Mouse (Mus musculus) CH12.LX (cell line): Measurements from ENCODE around the gene Frem3. TPM values are rescaled to one million over a fixed set of nuclear protein-coding genes. Genes with fewer than 3 reads are reported as not detected.

Source experiments
- DNase-seq: peaks from one replicate; pipeline ENCODE4 v3.0.0-alpha.2; 2013; ENCODE audit errors: extremely low read depth
- H3K27ac ChIP-seq: 2 replicates; pipeline ENCODE4 v1.5.1; 2012; ENCODE audit warnings: low read depth, mild to moderate bottlenecking, control low read depth, moderate library complexity; ENCODE audit not compliant: insufficient read depth
- H3K27me3 ChIP-seq: replicated peaks from 2 replicates; pipeline ENCODE3; 2012; ENCODE audit warnings: inconsistent platforms
- H3K36me3 ChIP-seq, 2 experiments: replicated peaks in 1 of 2; 2 replicates each; pipeline versions ENCODE3 to v1.6.1; 2012; ENCODE audit warnings: inconsistent platforms in 1 of 2, low read length in 1 of 2, mild to moderate bottlenecking in 1 of 2, mixed read lengths in 1 of 2, moderate library complexity in 1 of 2; ENCODE audit not compliant: control insufficient read depth in 1 of 2, insufficient read depth in 1 of 2
- H3K4me1 ChIP-seq, 2 experiments: 2 replicates each; pipeline ENCODE4 v1.6.1; 2012; ENCODE audit warnings: inconsistent platforms in 1 of 2, moderate library complexity in 1 of 2; ENCODE audit not compliant: insufficient read depth in 2 of 2, control insufficient read depth in 1 of 2
- H3K4me2 ChIP-seq: 2 replicates; pipeline ENCODE4 v1.6.1; 2012; ENCODE audit warnings: low read depth, mild to moderate bottlenecking, control low read depth; ENCODE audit not compliant: poor library complexity, insufficient read depth, severe bottlenecking
- H3K4me3 ChIP-seq, 3 experiments: fragments of 150-350 bp in 1 of 3; sonication (generic) in 1 of 3; replicated peaks in 1 of 3; 2 replicates each; pipeline versions ENCODE3 to v1.5.1; 2011 to 2012; ENCODE audit warnings: low read depth in 2 of 3, low read length in 2 of 3, mild to moderate bottlenecking in 2 of 3, moderate library complexity in 2 of 3, control low read depth in 1 of 3, improper control_type of control experiment in 1 of 3, inconsistent platforms in 1 of 3, mixed read lengths in 1 of 3; ENCODE audit not compliant: poor library complexity in 1 of 3
- H3K79me2 ChIP-seq: replicated peaks from 2 replicates; pipeline ENCODE4 v1.6.1; 2012; ENCODE audit warnings: mild to moderate bottlenecking, moderate library complexity; ENCODE audit not compliant: control insufficient read depth, poor library complexity, insufficient read depth, severe bottlenecking; ENCODE audit errors: extremely low read depth
- H3K9ac ChIP-seq: 2 replicates; pipeline ENCODE4 v1.6.1; 2012; ENCODE audit warnings: low read depth, mild to moderate bottlenecking, control low read depth, moderate library complexity; ENCODE audit not compliant: insufficient read depth
- H3K9me3 ChIP-seq: replicated peaks from 2 replicates; pipeline ENCODE3; 2012; ENCODE audit warnings: low read length, inconsistent platforms, mixed read lengths
- CTCF ChIP-seq, 2 experiments: IDR thresholded peaks in 1 of 2; conservative IDR thresholded peaks in 1 of 2; 2 replicates each; pipeline ENCODE4 v1.5.1; 2011 to 2012; ENCODE audit warnings: low read depth in 2 of 2, low read length in 2 of 2, improper control_type of control experiment in 1 of 2, inconsistent platforms in 1 of 2, mild to moderate bottlenecking in 1 of 2, moderate library complexity in 1 of 2
- E2F4 ChIP-seq: IDR thresholded peaks from 2 replicates; pipeline ENCODE4 v1.6.1; 2011; ENCODE audit warnings: low read depth, low read length, improper control_type of control experiment; ENCODE audit not compliant: insufficient replicate concordance
- EP300 ChIP-seq: IDR thresholded peaks from 2 replicates; pipeline ENCODE4 v1.6.1; 2011; ENCODE audit warnings: low read length, improper control_type of control experiment
- GABPA ChIP-seq: IDR thresholded peaks from 2 replicates; pipeline ENCODE4 v1.6.1; 2012; ENCODE audit warnings: low read depth, low read length, improper control_type of control experiment, inconsistent platforms; ENCODE audit not compliant: insufficient replicate concordance
- IRF4 ChIP-seq: IDR thresholded peaks from 2 replicates; pipeline ENCODE4 v1.6.1; 2014; ENCODE audit warnings: low read depth, mild to moderate bottlenecking, inconsistent platforms, low read length, improper control_type of control experiment
- JUN ChIP-seq: IDR thresholded peaks from 2 replicates; pipeline ENCODE4 v1.6.1; 2011; ENCODE audit warnings: low read depth, mild to moderate bottlenecking, low read length, improper control_type of control experiment, moderate library complexity; ENCODE audit not compliant: insufficient read depth
- JUND ChIP-seq: conservative IDR thresholded peaks from 2 replicates; pipeline ENCODE4 v1.6.1; 2011; ENCODE audit warnings: low read depth, low read length, improper control_type of control experiment
- MAZ ChIP-seq: IDR thresholded peaks from 2 replicates; pipeline ENCODE4 v1.6.1; 2012; ENCODE audit warnings: low read depth, mild to moderate bottlenecking, inconsistent platforms, low read length, improper control_type of control experiment, moderate library complexity
- MYC ChIP-seq: IDR thresholded peaks from 2 replicates; pipeline ENCODE4 v1.6.1; 2011; ENCODE audit warnings: low read depth, mild to moderate bottlenecking, improper control_type of control experiment, low read length
- PAX5 ChIP-seq: IDR thresholded peaks from 2 replicates; pipeline ENCODE4 v1.6.1; 2012; ENCODE audit warnings: low read length, inconsistent platforms, mixed read lengths
- POLR2A ChIP-seq: IDR thresholded peaks from 2 replicates; pipeline ENCODE4 v1.6.1; 2011; ENCODE audit warnings: low read depth, mild to moderate bottlenecking, improper control_type of control experiment, low read length
- TCF12 ChIP-seq: IDR thresholded peaks from 2 replicates; pipeline ENCODE4 v1.6.1; 2014; ENCODE audit warnings: low read depth, mild to moderate bottlenecking, inconsistent platforms, low read length, improper control_type of control experiment
- ZC3H11A ChIP-seq: IDR thresholded peaks from 2 replicates; pipeline ENCODE4 v1.6.1; 2012; ENCODE audit warnings: low read depth, mild to moderate bottlenecking, inconsistent platforms, low read length, improper control_type of control experiment
- dilution Hi-C: fragments of 300-500 bp; cut with MboI; formaldehyde crosslinking; loops from 2 replicates; pipeline ENCODE4 v1.14.3; 2020; ENCODE audit warnings: low sequenced_read_pairs; ENCODE audit not compliant: extremely low pct_unique_long_range_greater_than_20kb, extremely low pct_ligation_motif_present
- in situ Hi-C: fragments of 300-500 bp; cut with MboI; formaldehyde crosslinking; loops from 3 replicates; pipeline ENCODE4 v1.14.3; 2019; ENCODE audit warnings: low sequenced_read_pairs, low pct_ligation_motif_present, low pct_unique_long_range_greater_than_20kb, mixed read lengths
- polyA plus RNA-seq: library from polyadenylated mRNA; unstranded; fragments of >175 nt; gene quantifications from 2 replicates; pipeline ENCODE4 v1.2.1, GENCODE M21; 2012; ENCODE audit warnings: low read depth; ENCODE audit not compliant: insufficient read length
- total RNA-seq, 2 experiments: library from RNA; depleted of rRNA; stranded (reverse); fragments of 300-350 nt in 1 of 2; fragments of >200 nt in 1 of 2; gene quantifications; 2 replicates each; pipeline ENCODE4 v1.2.3; 2012 to 2014

Frem3 gene
- total and polyA plus RNA-seq, 3 experiments = not detected

- Histone ChIP-seq H3K27ac (no peak overlapping the region), H3K79me2 (no peaks in the 10 kb centered on the region), H3K4me3 (no peak overlapping the region), H3K9ac (no peak overlapping the region), H3K9me3 (no peaks in the 10 kb centered on the region), H3K4me2 (no peak overlapping the region), H3K36me3 (no peaks in the 10 kb centered on the region), H3K27me3 (no peaks in the 10 kb centered on the region), H3K4me1 (peaks cover 0 to 10% of the 10 kb centered on the region in 2 experiments; a peak in 1 of 4 replicates)
- DNase-seq = no peak
- in situ Hi-C loops = no loop called here
- dilution Hi-C loops = no loop called here
- TF ChIP-seq CTCF (conservative IDR thresholded peaks at IDR 0.05 in 1 of 2, IDR thresholded peaks at IDR 0.05 in 1 of 2; ENCODE audit: low read depth in 2 of 2, low read length in 2 of 2) = no peak
- TF ChIP-seq IRF4 = no peak
- no peak for TF ChIP-seq GABPA
- TF ChIP-seq E2F4 = no peak
- no peak for TF ChIP-seq POLR2A
- no peak for TF ChIP-seq MAZ
- no peak for TF ChIP-seq EP300
- TF ChIP-seq MYC = no peak
- TF ChIP-seq JUND = no peak
These were observed 10.2 kb upstream of the Frem3 start for GRCm38 (mm10) chr8:80600600-80601170.

- DNase-seq = no peak
These were observed 9.0 kb upstream of the Frem3 start for GRCm38 (mm10) chr8:80601886-80602285.

GRCm38 (mm10) chr8:80607082-80607481 is 3.8 kb upstream of the Frem3 start:
- no peak overlapping the region for H3K4me3 ChIP-seq
- dilution Hi-C loops = no loop called here
- H3K4me1 ChIP-seq = no peaks in the 10 kb centered on the region
- no peaks in the 10 kb centered on the region for H3K79me2 ChIP-seq
- DNase-seq = no peak
- H3K27ac ChIP-seq = no peak overlapping the region
- no peaks in the 10 kb centered on the region for H3K36me3 ChIP-seq
- no peak for TF ChIP-seq CTCF (conservative IDR thresholded peaks at IDR 0.05 in 1 of 2, IDR thresholded peaks at IDR 0.05 in 1 of 2; ENCODE audit: low read depth in 2 of 2, low read length in 2 of 2)
- no peak for TF ChIP-seq MYC
- no peak for TF ChIP-seq ZC3H11A
- TF ChIP-seq MAZ = no peak
- H3K4me2 ChIP-seq = no peak overlapping the region
- no peaks in the 10 kb centered on the region for H3K9me3 ChIP-seq
- in situ Hi-C loops = no loop called here
- H3K27me3 ChIP-seq = no peaks in the 10 kb centered on the region
- H3K9ac ChIP-seq = no peak overlapping the region

More at GRCm38 (mm10) chr8:80601886-80602285, 9.0 kb upstream of the Frem3 start:
- Histone ChIP-seq H3K27me3 (no peaks in the 10 kb centered on the region), H3K36me3 (no peaks in the 10 kb centered on the region), H3K9me3 (no peaks in the 10 kb centered on the region), H3K4me2 (no peak overlapping the region), H3K27ac (no peak overlapping the region), H3K79me2 (no peaks in the 10 kb centered on the region), H3K4me1 (peaks cover 0 to 4% of the 10 kb centered on the region in 2 experiments; a peak in 1 of 4 replicates), H3K4me3 (no peak overlapping the region), H3K9ac (no peak overlapping the region)
- in situ Hi-C loops = no loop called here
- TF ChIP-seq TCF12 (no peak), PAX5 (no peak), JUN (no peak)
- dilution Hi-C loops = no loop called here
